Mouse (Mus musculus) liver, adult 10 weeks (tissue): ENCODE data around the gene Xrcc5. TPM values are rescaled to one million over a fixed set of nuclear protein-coding genes. Genes with fewer than 3 reads are reported as not detected.

Experiments
- polyA plus RNA-seq: library from polyadenylated mRNA; stranded (reverse); fragments of 350-450 nt; fragmentation: Illumina TruSeq; extraction: RNeasy Lipid Tissue Mini Kit (QIAGEN cat#74804); gene quantifications from one replicate; pipeline ENCODE4 v1.2.3, GENCODE M21; 2014; ENCODE audit warnings: low read depth, low replicate concordance

Gene Xrcc5
- polyA plus RNA-seq: 26.3 TPM

GRCm38 (mm10) chr1:72307317-72307798, at the start of gene Xrcc5:
Xrcc5 (plus strand) TSS chr1:72307421.

GRCm38 (mm10) chr1:72283992-72284485, 23.2 kb upstream of the Xrcc5 start, which contains the start of the genes Pecr and Tmem169:
Pecr (minus strand) TSS chr1:72284314.
Tmem169 (plus strand) TSS chr1:72284369.

Other genes with a start within 250 kb of the Xrcc5 start
- gene Mreg, start 95.1 kb upstream of the Xrcc5 start, polyA plus RNA-seq: 56.4 TPM
- 184 TPM for gene Pecr, start 23.1 kb upstream of the Xrcc5 start, polyA plus RNA-seq
- 0.53 TPM for gene Tmem169, start 23.1 kb upstream of the Xrcc5 start, polyA plus RNA-seq
- not detected for gene March4, start 229.5 kb downstream of the Xrcc5 start, polyA plus RNA-seq